Mouse (Mus musculus): ENCODE results near the gene Kif17. TPM values are rescaled to one million over a fixed set of nuclear protein-coding genes. Genes with fewer than 3 reads are reported as not detected.

The Kif17 gene
- polyA plus RNA-seq, 1 experiment from 2014 or later, result 1.7 TPM

DNA sequence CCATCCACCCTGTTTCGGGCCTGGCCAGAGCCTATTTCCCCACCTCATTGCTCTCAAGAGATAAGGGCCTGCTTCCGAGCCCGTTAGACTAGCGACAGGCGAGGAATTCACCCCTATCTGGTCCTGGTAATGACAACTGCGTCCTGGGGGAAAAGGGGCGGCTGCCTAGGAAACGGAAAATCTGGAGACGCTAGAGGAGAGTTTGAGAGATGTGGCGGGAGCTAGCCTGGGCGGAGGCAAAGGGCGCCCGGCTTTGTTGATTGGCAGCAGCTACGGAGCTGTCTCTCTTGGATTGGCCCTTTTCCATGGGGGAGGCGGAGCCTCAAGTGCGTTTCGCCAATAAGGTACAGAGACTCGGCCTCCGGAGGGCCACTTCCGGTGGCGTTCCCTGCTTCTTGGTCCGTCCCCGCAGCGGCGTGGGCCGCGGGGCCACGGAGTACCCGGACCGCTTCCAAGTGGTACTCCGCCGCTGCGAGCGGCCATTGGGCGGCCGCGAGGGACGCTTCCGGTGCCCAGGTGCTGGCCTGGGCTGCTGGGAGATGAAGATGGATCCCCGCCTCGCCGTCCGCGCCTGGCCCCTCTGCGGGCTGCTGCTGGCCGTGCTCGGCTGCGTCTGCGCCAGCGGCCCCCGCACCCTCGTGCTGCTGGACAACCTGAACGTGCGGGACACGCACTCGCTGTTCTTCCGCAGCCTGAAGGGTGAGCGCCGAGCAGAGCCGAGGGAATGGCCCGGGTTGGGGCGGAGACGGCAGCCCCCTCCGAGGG is 54.3 kb downstream of the Kif17 start, which contains the start of gene Ddost:
Gene Ddost, plus strand, starts transcription at position 391 of the 765 bp plus-strand sequence.
- H3K4me1 ChIP-seq, result peaks cover 18% of the 10 kb centered on the region
- peaks cover 23% of the 10 kb centered on the region for H3K36me3 ChIP-seq
- H3K27me3 ChIP-seq (replicated peaks), result no peaks in the 10 kb centered on the region
- H3K27ac ChIP-seq, result peak within 1 kb of the TSS; percentile 50
- H3K4me2 ChIP-seq (replicated peaks), result peak within 1 kb of the TSS; percentile 91
- peak; percentile 98 for ATAC-seq (ENCODE audit: low FRiP score, low read depth)
- WGBS, result under 1% methylated on average over 64 of the region's 64 CpGs
- peak within 1 kb of the TSS; percentile 95 for H3K4me3 ChIP-seq
- H3K9me3 ChIP-seq, result no peaks in the 10 kb centered on the region
- peak within 1 kb of the TSS; percentile 90 for H3K9ac ChIP-seq

DNA sequence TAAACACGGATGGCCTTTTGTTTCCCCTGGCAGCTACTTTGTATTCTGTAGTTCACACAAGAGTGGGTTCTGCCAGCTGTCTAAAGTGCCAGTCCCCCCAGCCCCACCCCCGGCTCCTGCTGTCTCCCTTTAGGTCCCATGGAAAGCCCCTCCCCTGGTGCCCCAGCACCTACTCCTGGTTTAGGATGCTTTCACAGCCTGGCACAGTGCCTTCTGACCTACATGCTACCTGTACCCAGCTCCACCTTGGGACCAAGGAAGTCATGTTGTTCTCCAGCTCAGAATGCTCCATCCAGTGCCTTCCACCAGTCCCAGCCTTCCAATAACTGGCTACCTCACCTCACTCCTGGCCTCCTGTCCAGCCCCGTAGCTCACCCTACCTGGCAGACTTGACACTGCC is 56.8 kb downstream of the Kif17 start:
- H3K4me2 ChIP-seq (replicated peaks), result no peak overlapping the region
- peaks cover 48% of the 10 kb centered on the region for H3K36me3 ChIP-seq
- ATAC-seq (ENCODE audit: low FRiP score, low read depth), result no peak
- no peak overlapping the region for H3K27ac ChIP-seq
- H3K27me3 ChIP-seq (replicated peaks), result no peaks in the 10 kb centered on the region
- 89% methylated on average over 3 of the region's 3 CpGs for WGBS
- peak overlapping the region; percentile 26; the same call in 1 of the 2 replicates for H3K9ac ChIP-seq
- H3K9me3 ChIP-seq, result no peaks in the 10 kb centered on the region
- H3K4me3 ChIP-seq, result no peak overlapping the region
- peaks cover 18% of the 10 kb centered on the region for H3K4me1 ChIP-seq

DNA sequence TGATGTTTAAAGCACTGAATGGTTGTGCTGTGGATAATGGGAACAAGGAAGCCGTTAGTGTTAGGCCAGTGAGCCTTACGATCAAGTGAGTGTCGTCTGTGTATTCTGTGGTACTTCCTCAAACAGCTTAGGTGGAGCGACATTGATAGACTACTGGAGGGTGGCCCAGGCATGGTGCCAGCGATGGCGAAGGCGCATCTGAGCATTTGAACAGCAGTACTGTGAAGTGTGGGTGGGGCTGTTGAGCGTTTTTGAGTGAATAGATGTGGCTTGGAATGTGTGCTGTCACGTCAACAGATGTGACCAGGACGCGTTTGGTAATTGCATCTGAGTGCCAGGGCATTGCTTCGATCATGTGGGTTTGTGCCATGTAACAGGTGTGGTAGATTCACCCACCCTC is 57.5 kb downstream of the Kif17 start:
- 94% methylated on average over 12 of the region's 12 CpGs for WGBS
- ATAC-seq (ENCODE audit: low FRiP score, low read depth), result no peak
- no peak overlapping the region for H3K27ac ChIP-seq
- H3K36me3 ChIP-seq, result peaks cover 55% of the 10 kb centered on the region
- no peak overlapping the region for H3K4me3 ChIP-seq
- no peak overlapping the region for H3K9ac ChIP-seq
- no peaks in the 10 kb centered on the region for H3K27me3 ChIP-seq (replicated peaks)
- H3K9me3 ChIP-seq, result no peaks in the 10 kb centered on the region
- no peak overlapping the region for H3K4me2 ChIP-seq (replicated peaks)
- H3K4me1 ChIP-seq, result peaks cover 18% of the 10 kb centered on the region

DNA sequence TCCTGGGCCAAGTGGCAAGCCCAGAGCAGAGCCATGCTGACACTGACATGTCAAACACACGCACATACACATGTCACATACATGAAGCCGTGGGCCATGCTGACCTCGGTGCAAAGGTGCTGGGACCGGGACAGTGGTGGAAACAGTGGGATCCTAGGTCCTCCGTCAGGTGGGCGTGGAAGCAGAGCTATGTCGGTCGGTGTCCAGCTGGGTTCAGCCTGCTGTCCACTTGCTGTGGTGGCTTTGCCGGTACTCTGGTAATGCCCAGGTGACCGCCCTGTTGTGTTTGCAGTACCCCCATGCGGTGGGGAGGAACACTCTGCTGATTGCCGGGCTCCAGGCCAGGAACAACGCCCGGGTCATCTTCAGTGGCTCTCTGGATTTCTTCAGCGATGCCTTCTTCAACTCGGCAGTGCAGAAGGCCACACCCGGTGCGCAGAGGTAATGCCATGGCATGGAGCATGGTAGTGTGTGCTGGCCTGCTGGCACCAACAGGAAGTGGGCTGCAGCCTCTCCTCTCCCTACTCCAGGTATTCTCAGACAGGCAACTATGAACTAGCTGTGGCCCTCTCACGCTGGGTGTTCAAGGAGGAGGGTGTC is 60.2 kb downstream of the Kif17 start:
- WGBS, result 95% methylated on average over 19 of the region's 19 CpGs
- H3K36me3 ChIP-seq, result peaks cover 81% of the 10 kb centered on the region
- peaks cover 6% of the 10 kb centered on the region for H3K4me1 ChIP-seq

DNA sequence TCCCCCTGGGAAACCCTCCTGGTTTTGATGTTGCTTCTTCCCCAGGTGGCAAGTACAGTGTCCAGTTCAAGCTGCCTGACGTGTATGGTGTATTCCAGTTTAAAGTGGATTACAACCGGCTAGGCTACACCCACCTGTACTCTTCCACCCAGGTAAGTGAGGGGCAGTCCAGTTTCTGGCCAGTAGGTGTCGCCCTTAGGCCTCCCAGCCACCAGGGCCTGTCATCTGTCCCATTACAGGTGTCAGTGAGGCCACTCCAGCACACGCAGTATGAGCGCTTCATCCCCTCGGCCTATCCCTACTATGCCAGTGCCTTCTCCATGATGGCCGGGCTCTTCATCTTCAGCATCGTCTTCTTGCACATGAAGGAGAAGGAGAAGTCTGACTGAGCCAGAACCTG is 61.4 kb downstream of the Kif17 start:
- H3K4me2 ChIP-seq (replicated peaks), result no peak overlapping the region
- WGBS, result 72% methylated on average over 8 of the region's 8 CpGs
- H3K9me3 ChIP-seq, result peaks cover 3% of the 10 kb centered on the region; the same call in 1 of the 2 replicates
- no peak overlapping the region for H3K4me3 ChIP-seq
- H3K27me3 ChIP-seq (replicated peaks), result no peaks in the 10 kb centered on the region
- H3K9ac ChIP-seq, result no peak overlapping the region
- H3K4me1 ChIP-seq, result no peaks in the 10 kb centered on the region
- peaks cover 90% of the 10 kb centered on the region for H3K36me3 ChIP-seq
- ATAC-seq (ENCODE audit: low FRiP score, low read depth), result no peak
- no peak overlapping the region for H3K27ac ChIP-seq

More for the DNA sequence above, 60.2 kb downstream of the Kif17 start:
- H3K9ac ChIP-seq, result no peak overlapping the region
- H3K4me3 ChIP-seq, result no peak overlapping the region
- no peak for ATAC-seq (ENCODE audit: low FRiP score, low read depth)
- H3K9me3 ChIP-seq, result no peaks in the 10 kb centered on the region
- no peak overlapping the region for H3K27ac ChIP-seq
- H3K27me3 ChIP-seq (replicated peaks), result no peaks in the 10 kb centered on the region
- H3K4me2 ChIP-seq (replicated peaks), result no peak overlapping the region

DNA sequence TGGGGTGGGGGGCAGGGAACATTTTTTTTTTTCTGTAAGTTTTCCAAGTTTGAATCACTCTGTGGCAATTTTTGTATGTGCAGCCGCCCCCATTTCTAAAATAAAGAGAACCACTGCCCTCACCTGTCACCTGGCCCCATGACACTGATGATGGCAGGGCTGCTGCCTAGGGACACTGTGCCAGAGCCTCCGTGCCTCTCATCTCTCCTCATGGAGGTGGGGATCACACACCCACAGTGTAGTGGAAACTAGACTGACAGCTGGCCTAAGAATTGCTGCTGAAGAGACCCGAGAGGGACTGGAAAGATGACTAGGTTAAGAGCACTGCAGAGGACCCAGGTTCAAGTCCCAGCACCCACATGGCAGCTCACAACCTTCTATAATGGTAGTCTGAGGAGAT is 61.9 kb downstream of the Kif17 start:
- no peak overlapping the region for H3K4me3 ChIP-seq
- H3K4me1 ChIP-seq, result no peaks in the 10 kb centered on the region
- no peak for ATAC-seq (ENCODE audit: low FRiP score, low read depth)
- no peak overlapping the region for H3K9ac ChIP-seq
- H3K27ac ChIP-seq, result no peak overlapping the region
- 94% methylated on average over 3 of the region's 3 CpGs for WGBS
- H3K36me3 ChIP-seq, result peaks cover 95% of the 10 kb centered on the region
- no peak overlapping the region for H3K4me2 ChIP-seq (replicated peaks)
- no peaks in the 10 kb centered on the region for H3K27me3 ChIP-seq (replicated peaks)
- H3K9me3 ChIP-seq, result peaks cover 3% of the 10 kb centered on the region; the same call in 1 of the 2 replicates

DNA sequence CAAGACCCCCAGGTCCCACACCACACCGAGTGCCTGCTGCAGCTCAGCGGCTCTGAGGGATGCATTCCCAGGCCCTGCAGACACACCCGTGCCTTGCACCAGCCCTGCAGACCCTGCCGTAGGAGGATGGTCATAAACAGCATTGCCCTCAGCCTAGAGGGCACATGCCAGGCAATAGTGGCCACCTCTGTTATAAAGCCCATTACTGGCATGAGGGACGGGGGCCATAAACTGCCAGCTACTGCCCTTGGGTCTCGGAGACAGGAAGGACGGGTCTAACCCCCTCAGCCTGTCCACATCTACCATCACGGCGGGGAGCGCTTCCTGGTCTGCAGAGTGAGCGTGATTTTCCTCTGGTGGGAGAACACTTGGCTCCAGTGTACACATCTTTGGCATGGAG is 62.8 kb downstream of the Kif17 start:
- H3K9me3 ChIP-seq, result peaks cover 3% of the 10 kb centered on the region; the same call in 1 of the 2 replicates
- H3K4me1 ChIP-seq, result no peaks in the 10 kb centered on the region
- no peaks in the 10 kb centered on the region for H3K27me3 ChIP-seq (replicated peaks)
- no peak for ATAC-seq (ENCODE audit: low FRiP score, low read depth)
- H3K4me3 ChIP-seq, result no peak overlapping the region
- H3K4me2 ChIP-seq (replicated peaks), result no peak overlapping the region
- no peak overlapping the region for H3K9ac ChIP-seq
- WGBS, result 85% methylated on average over 11 of the region's 11 CpGs
- H3K27ac ChIP-seq, result no peak overlapping the region
- peaks cover 88% of the 10 kb centered on the region for H3K36me3 ChIP-seq

DNA sequence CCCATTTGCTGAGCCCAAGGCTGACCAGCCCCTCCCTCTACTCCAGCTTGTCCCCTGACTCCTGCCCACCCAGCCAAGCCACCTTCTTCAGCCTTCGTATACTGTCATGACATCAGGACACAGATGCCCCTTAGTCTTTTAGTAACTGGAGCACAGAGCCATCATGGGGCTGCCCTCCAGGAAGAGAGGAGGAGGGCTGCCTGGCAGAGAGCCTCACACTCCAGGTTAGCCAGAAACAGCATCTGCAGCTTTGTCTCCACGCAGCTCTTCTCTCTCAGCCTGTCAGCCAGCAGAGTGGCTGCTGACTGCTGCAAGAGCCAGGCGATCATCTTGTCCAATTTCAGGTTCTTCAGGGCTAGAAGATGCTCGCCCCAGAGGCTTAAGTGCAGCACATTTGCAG is 63.6 kb downstream of the Kif17 start:
- no peak for ATAC-seq (ENCODE audit: low FRiP score, low read depth)
- peaks cover 3% of the 10 kb centered on the region; the same call in 1 of the 2 replicates for H3K9me3 ChIP-seq
- no peak overlapping the region for H3K27ac ChIP-seq
- no peak overlapping the region for H3K4me3 ChIP-seq
- H3K9ac ChIP-seq, result no peak overlapping the region
- H3K4me2 ChIP-seq (replicated peaks), result no peak overlapping the region
- WGBS, result 94% methylated on average over 4 of the region's 4 CpGs
- H3K4me1 ChIP-seq, result no peaks in the 10 kb centered on the region
- H3K27me3 ChIP-seq (replicated peaks), result no peaks in the 10 kb centered on the region
- peaks cover 82% of the 10 kb centered on the region for H3K36me3 ChIP-seq

DNA sequence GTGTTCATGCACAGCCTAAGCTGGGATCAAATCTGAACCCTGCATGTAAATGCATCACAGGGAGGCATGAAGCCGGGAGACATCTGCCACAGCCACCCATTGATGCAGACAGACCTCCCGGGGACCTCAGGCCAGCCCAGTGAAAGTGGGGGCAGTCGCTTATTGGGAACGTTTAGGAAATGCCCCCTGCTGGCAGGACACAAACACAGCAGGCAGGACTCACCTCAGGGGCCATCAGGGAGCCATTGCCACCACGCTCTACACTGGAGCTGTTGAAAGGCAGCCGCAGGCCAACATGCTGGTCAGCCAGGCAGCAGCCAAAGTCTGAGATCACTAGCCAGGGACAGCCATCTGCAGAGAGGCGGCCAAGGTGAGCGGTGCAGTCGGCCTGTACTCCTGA is 65.5 kb downstream of the Kif17 start:
- no peak overlapping the region for H3K4me3 ChIP-seq
- no peak for ATAC-seq (ENCODE audit: low FRiP score, low read depth)
- H3K27me3 ChIP-seq (replicated peaks), result no peaks in the 10 kb centered on the region
- no peak overlapping the region for H3K4me2 ChIP-seq (replicated peaks)
- no peak overlapping the region for H3K9ac ChIP-seq
- WGBS, result 72% methylated on average over 9 of the region's 9 CpGs
- peaks cover 3% of the 10 kb centered on the region; the same call in 1 of the 2 replicates for H3K9me3 ChIP-seq
- H3K27ac ChIP-seq, result no peak overlapping the region
- peaks cover 65% of the 10 kb centered on the region for H3K36me3 ChIP-seq
- H3K4me1 ChIP-seq, result no peaks in the 10 kb centered on the region

DNA sequence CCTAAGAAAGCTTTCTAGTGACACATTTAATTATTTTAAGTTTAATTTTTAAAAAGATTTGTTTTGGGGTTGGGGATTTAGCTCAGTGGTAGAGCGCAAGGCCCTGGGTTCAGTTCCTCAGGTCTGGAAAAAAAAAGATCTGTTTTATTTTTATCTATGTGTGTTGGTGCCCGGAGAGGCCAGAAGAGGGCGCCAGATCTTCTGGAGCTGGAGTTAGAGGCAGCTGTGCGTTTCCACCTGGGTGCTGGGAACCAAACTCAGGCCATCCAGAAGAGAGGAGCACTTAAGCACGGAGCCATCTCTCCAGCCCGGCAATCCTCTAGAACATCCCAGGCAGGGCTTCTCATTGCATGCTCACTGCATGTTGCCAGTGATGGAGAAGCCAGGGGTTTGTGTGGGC is 66.1 kb downstream of the Kif17 start:
- no peak for ATAC-seq (ENCODE audit: low FRiP score, low read depth)
- Histone ChIP-seq H3K9ac (no peak overlapping the region), H3K4me2 (replicated peaks) (no peak overlapping the region), H3K4me3 (no peak overlapping the region), H3K27ac (no peak overlapping the region), H3K4me1 (no peaks in the 10 kb centered on the region), H3K9me3 (peaks cover 3% of the 10 kb centered on the region; the same call in 1 of the 2 replicates), H3K27me3 (replicated peaks) (no peaks in the 10 kb centered on the region), H3K36me3 (peaks cover 59% of the 10 kb centered on the region)
- 86% methylated on average over 6 of the region's 6 CpGs for WGBS

DNA sequence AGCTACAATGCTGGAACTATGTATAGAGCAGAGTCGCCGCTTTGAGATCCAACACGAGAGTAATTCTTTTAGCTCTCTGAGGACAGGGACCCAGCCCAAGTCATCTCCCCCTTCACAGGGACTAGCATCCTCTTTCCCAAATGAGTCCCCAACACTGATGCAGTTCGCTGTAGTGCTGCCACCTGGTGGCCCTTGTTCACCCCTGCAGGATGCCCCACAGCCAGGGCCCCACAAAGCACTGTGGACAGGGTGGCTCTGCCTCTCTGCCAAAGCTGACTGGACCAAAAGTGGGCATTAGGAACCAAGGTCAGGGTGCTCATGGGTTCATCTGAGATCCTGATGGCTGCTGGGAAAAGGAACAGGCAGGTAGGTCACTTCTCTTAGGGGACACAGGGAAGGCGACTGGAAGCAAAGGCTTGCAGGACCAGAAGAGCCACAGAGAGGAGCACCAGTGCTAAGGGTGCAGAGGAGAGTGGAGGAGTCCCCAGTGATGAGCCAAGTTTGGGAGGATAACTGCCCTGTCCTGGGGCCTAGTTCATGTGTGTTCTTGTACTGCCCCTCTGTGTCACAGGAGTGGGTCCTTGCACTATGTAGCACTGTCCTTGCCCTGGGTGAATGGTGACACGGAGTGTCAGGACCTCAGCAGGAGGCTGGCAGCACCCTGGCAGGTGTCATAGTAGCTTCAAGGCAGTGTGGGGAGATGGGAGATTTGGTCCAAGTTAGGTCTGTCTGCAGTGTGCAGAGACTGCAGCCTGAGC is 68.5 kb downstream of the Kif17 start:
- ATAC-seq (ENCODE audit: low FRiP score, low read depth), result no peak
- no peak overlapping the region for H3K27ac ChIP-seq

DNA sequence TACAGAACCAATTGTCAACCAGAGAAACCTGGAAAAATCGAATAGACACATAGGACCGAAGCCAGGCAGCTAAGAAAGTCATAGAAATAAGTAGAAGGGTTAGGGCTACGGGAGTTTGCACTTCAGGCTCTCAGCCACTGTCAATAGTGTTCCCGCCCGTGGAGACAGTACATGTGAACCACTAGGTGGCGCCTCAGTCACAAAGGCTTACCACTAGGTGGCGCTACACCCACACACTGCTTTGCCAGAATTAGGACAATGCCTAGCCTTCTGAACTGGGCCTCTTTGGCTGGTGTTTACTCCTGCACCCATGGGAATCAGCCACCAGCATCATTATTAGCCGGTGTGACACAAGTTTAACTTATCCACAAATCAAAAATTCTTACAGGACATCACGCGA is 69.3 kb downstream of the Kif17 start:
- Histone ChIP-seq H3K4me1 (peaks cover 7% of the 10 kb centered on the region; the same call in 1 of the 2 replicates), H3K4me3 (no peak overlapping the region), H3K9me3 (peaks cover 3% of the 10 kb centered on the region; the same call in 1 of the 2 replicates), H3K36me3 (peaks cover 28% of the 10 kb centered on the region), H3K27me3 (replicated peaks) (no peaks in the 10 kb centered on the region), H3K9ac (no peak overlapping the region), H3K27ac (no peak overlapping the region), H3K4me2 (replicated peaks) (no peak overlapping the region)
- WGBS, result 39% methylated on average over 10 of the region's 10 CpGs
- ATAC-seq (ENCODE audit: low FRiP score, low read depth), result no peak

More for the DNA sequence above, 68.5 kb downstream of the Kif17 start:
- no peak overlapping the region for H3K4me2 ChIP-seq (replicated peaks)
- H3K4me1 ChIP-seq, result peaks cover 3% of the 10 kb centered on the region; the same call in 1 of the 2 replicates
- peaks cover 36% of the 10 kb centered on the region for H3K36me3 ChIP-seq
- H3K27me3 ChIP-seq (replicated peaks), result no peaks in the 10 kb centered on the region
- H3K4me3 ChIP-seq, result no peak overlapping the region
- H3K9me3 ChIP-seq, result peaks cover 3% of the 10 kb centered on the region; the same call in 1 of the 2 replicates
- 55% methylated on average over 6 of the region's 6 CpGs for WGBS
- H3K9ac ChIP-seq, result no peak overlapping the region
